Mouse (Mus musculus) hindbrain, embryonic 15.5 days (tissue): ENCODE measurements at regions not wholly inside any gene's neighbourhood (a gene's known extent, or its start where the extent isn't known, plus 50 kb on each side); places are given as distances from the start of the nearest gene placed in this dataset.

Experiments used
- ATAC-seq: fragments of 200-750 bp; cut with Nextera tagmentation; 2 replicates; pipeline ENCODE4 v1.8.0; 2017; ENCODE audit warnings: low read depth, moderate number of reproducible peaks, moderate TSS enrichment; ENCODE audit not compliant: low FRiP score
- H3K27ac ChIP-seq: fragments of 300-500 bp; sonication (generic); replicated peaks from 2 replicates; pipeline ENCODE4 v1.5.1; 2015; ENCODE audit warnings: mild to moderate bottlenecking, inconsistent platforms
- H3K27me3 ChIP-seq: fragments of 300-500 bp; sonication (generic); 2 replicates; pipeline ENCODE4 v1.6.1; 2015; ENCODE audit warnings: control low read depth, inconsistent platforms
- H3K36me3 ChIP-seq: fragments of 300-500 bp; sonication (generic); 2 replicates; pipeline ENCODE4 v1.6.1; 2015; ENCODE audit warnings: control low read depth, inconsistent platforms
- H3K4me1 ChIP-seq: fragments of 300-500 bp; sonication (generic); replicated peaks from 2 replicates; pipeline ENCODE4 v1.6.1; 2015; ENCODE audit warnings: control low read depth, inconsistent platforms
- H3K4me2 ChIP-seq: fragments of 300-500 bp; sonication (generic); 2 replicates; pipeline ENCODE4 v1.6.1; 2015; ENCODE audit warnings: moderate library complexity, mild to moderate bottlenecking, inconsistent platforms
- H3K4me3 ChIP-seq: fragments of 300-500 bp; sonication (generic); 2 replicates; pipeline ENCODE4 v1.5.1; 2015; ENCODE audit warnings: mild to moderate bottlenecking, inconsistent platforms
- H3K9ac ChIP-seq: fragments of 300-500 bp; sonication (generic); 2 replicates; pipeline ENCODE4 v1.6.1; 2015; ENCODE audit warnings: inconsistent platforms
- H3K9me3 ChIP-seq: fragments of 300-500 bp; sonication (generic); 2 replicates; pipeline ENCODE4 v1.6.1; 2016; ENCODE audit warnings: control low read depth, inconsistent platforms
- WGBS: fragments of 180-500 bp; shearing (Covaris S2); methylation state at CpG from one replicate; pipeline ENCODE4 v1.1.7; 2015; 5-methylcytosine and 5-hydroxymethylcytosine counted together

- Histone ChIP-seq H3K36me3 (no peaks in the 10 kb centered on the region), H3K27ac (no peak overlapping the region), H3K27me3 (no peaks in the 10 kb centered on the region), H3K4me3 (no peak overlapping the region), H3K9ac (no peak overlapping the region), H3K4me2 (no peak overlapping the region), H3K9me3 (no peaks in the 10 kb centered on the region), H3K4me1 (no peaks in the 10 kb centered on the region; the same call in 1 of the 2 replicates)
- ATAC-seq, result no peak
- WGBS, result 86% methylated on average over 5 of the region's 5 CpGs
Measured at GRCm38 (mm10) chr11:65375361-65375760, 105.6 kb upstream of the Myocd start.

- 77% methylated on average over 4 of the region's 4 CpGs for WGBS
- H3K27me3 ChIP-seq, result no peaks in the 10 kb centered on the region
Measured at GRCm38 (mm10) chr11:65373136-65373535, 103.3 kb upstream of the Myocd start.

GRCm38 (mm10) chr11:65372309-65372811 lies 102.6 kb upstream of the Myocd start:
- Histone ChIP-seq H3K27ac (peak overlapping the region; percentile 45), H3K4me3 (no peak overlapping the region), H3K27me3 (no peaks in the 10 kb centered on the region), H3K9me3 (no peaks in the 10 kb centered on the region), H3K36me3 (no peaks in the 10 kb centered on the region), H3K9ac (no peak overlapping the region), H3K4me2 (no peak overlapping the region), H3K4me1 (no peaks in the 10 kb centered on the region; the same call in 1 of the 2 replicates)
- peak; percentile 54; the same call in 1 of the 2 replicates for ATAC-seq
- 56% methylated on average over 9 of the region's 9 CpGs for WGBS

More at GRCm38 (mm10) chr11:65373136-65373535, 103.3 kb upstream of the Myocd start:
- no peak overlapping the region for H3K27ac ChIP-seq
- H3K9ac ChIP-seq, result no peak overlapping the region
- H3K4me3 ChIP-seq, result no peak overlapping the region
- no peaks in the 10 kb centered on the region for H3K36me3 ChIP-seq
- ATAC-seq, result no peak
- H3K4me1 ChIP-seq, result no peaks in the 10 kb centered on the region; the same call in 1 of the 2 replicates
- H3K9me3 ChIP-seq, result no peaks in the 10 kb centered on the region
- H3K4me2 ChIP-seq, result no peak overlapping the region

- H3K4me2 ChIP-seq, result no peak overlapping the region
- no peaks in the 10 kb centered on the region; the same call in 1 of the 2 replicates for H3K4me1 ChIP-seq
- H3K36me3 ChIP-seq, result no peaks in the 10 kb centered on the region
- 53% methylated on average over 5 of the region's 5 CpGs for WGBS
- no peaks in the 10 kb centered on the region for H3K27me3 ChIP-seq
- H3K9me3 ChIP-seq, result no peaks in the 10 kb centered on the region
- ATAC-seq, result no peak
- H3K9ac ChIP-seq, result no peak overlapping the region
- H3K4me3 ChIP-seq, result no peak overlapping the region
- no peak overlapping the region for H3K27ac ChIP-seq
Measured at GRCm38 (mm10) chr11:65367825-65368224, 98.0 kb upstream of the Myocd start.

- no peaks in the 10 kb centered on the region for H3K4me1 ChIP-seq
- no peak overlapping the region for H3K27ac ChIP-seq
- no peaks in the 10 kb centered on the region for H3K9me3 ChIP-seq
- WGBS, result 76% methylated on average over 8 of the region's 8 CpGs
- ATAC-seq, result no peak
- H3K36me3 ChIP-seq, result no peaks in the 10 kb centered on the region
- H3K4me2 ChIP-seq, result no peak overlapping the region
- H3K27me3 ChIP-seq, result no peaks in the 10 kb centered on the region
- no peak overlapping the region for H3K4me3 ChIP-seq
- H3K9ac ChIP-seq, result no peak overlapping the region
Measured at GRCm38 (mm10) chr11:65366677-65367370, 97.0 kb upstream of the Myocd start.

- Histone ChIP-seq H3K9me3 (no peaks in the 10 kb centered on the region), H3K4me2 (no peak overlapping the region), H3K27me3 (no peaks in the 10 kb centered on the region), H3K36me3 (no peaks in the 10 kb centered on the region), H3K4me3 (no peak overlapping the region), H3K4me1 (no peaks in the 10 kb centered on the region), H3K9ac (no peak overlapping the region), H3K27ac (no peak overlapping the region)
- 64% methylated on average over 12 of the region's 12 CpGs for WGBS
- no peak for ATAC-seq
Measured at GRCm38 (mm10) chr11:65365751-65366559, 96.2 kb upstream of the Myocd start.

GRCm38 (mm10) chr11:65364910-65365309 lies 95.1 kb upstream of the Myocd start:
- Histone ChIP-seq H3K36me3 (no peaks in the 10 kb centered on the region), H3K27ac (no peak overlapping the region), H3K27me3 (no peaks in the 10 kb centered on the region), H3K9ac (no peak overlapping the region), H3K9me3 (no peaks in the 10 kb centered on the region), H3K4me2 (no peak overlapping the region), H3K4me3 (no peak overlapping the region), H3K4me1 (no peaks in the 10 kb centered on the region)
- ATAC-seq, result no peak
- 81% methylated on average over 3 of the region's 3 CpGs for WGBS

GRCm38 (mm10) chr11:65363846-65364245 lies 94.1 kb upstream of the Myocd start:
- Histone ChIP-seq H3K9ac (no peak overlapping the region), H3K4me1 (no peaks in the 10 kb centered on the region), H3K4me3 (no peak overlapping the region), H3K9me3 (no peaks in the 10 kb centered on the region), H3K4me2 (no peak overlapping the region), H3K36me3 (no peaks in the 10 kb centered on the region), H3K27me3 (no peaks in the 10 kb centered on the region), H3K27ac (no peak overlapping the region)
- WGBS, result 77% methylated on average over 3 of the region's 3 CpGs
- ATAC-seq, result no peak

- no peaks in the 10 kb centered on the region for H3K9me3 ChIP-seq
- no peaks in the 10 kb centered on the region for H3K4me1 ChIP-seq
- WGBS, result 90% methylated on average over 5 of the region's 5 CpGs
- H3K4me2 ChIP-seq, result no peak overlapping the region
- no peak overlapping the region for H3K9ac ChIP-seq
- no peak for ATAC-seq
- H3K4me3 ChIP-seq, result no peak overlapping the region
- no peaks in the 10 kb centered on the region for H3K36me3 ChIP-seq
- no peak overlapping the region for H3K27ac ChIP-seq
- H3K27me3 ChIP-seq, result no peaks in the 10 kb centered on the region
Measured at GRCm38 (mm10) chr11:65360729-65361128, 90.9 kb upstream of the Myocd start.

- ATAC-seq, result no peak
- no peak overlapping the region for H3K9ac ChIP-seq
- WGBS, result 67% methylated on average over 8 of the region's 8 CpGs
Measured at GRCm38 (mm10) chr11:65358908-65359307, 89.1 kb upstream of the Myocd start.

GRCm38 (mm10) chr11:65352516-65352915 lies 82.7 kb upstream of the Myocd start:
- H3K4me1 ChIP-seq, result no peaks in the 10 kb centered on the region

More at GRCm38 (mm10) chr11:65358908-65359307, 89.1 kb upstream of the Myocd start:
- no peak overlapping the region for H3K27ac ChIP-seq
- H3K9me3 ChIP-seq, result no peaks in the 10 kb centered on the region
- H3K4me2 ChIP-seq, result no peak overlapping the region
- no peak overlapping the region for H3K4me3 ChIP-seq
- no peaks in the 10 kb centered on the region for H3K4me1 ChIP-seq
- H3K27me3 ChIP-seq, result no peaks in the 10 kb centered on the region
- no peaks in the 10 kb centered on the region for H3K36me3 ChIP-seq

GRCm38 (mm10) chr11:65349013-65349412 lies 79.2 kb upstream of the Myocd start:
- H3K36me3 ChIP-seq, result no peaks in the 10 kb centered on the region
- no peak for ATAC-seq
- WGBS, result 55% methylated on average over 5 of the region's 5 CpGs
- no peaks in the 10 kb centered on the region for H3K9me3 ChIP-seq
- no peak overlapping the region for H3K4me2 ChIP-seq
- H3K9ac ChIP-seq, result no peak overlapping the region
- no peak overlapping the region for H3K4me3 ChIP-seq
- no peak overlapping the region for H3K27ac ChIP-seq
- H3K27me3 ChIP-seq, result no peaks in the 10 kb centered on the region
- no peaks in the 10 kb centered on the region for H3K4me1 ChIP-seq

More at GRCm38 (mm10) chr11:65352516-65352915, 82.7 kb upstream of the Myocd start:
- WGBS, result 44% methylated on average over 3 of the region's 3 CpGs
- Histone ChIP-seq H3K9me3 (no peaks in the 10 kb centered on the region), H3K9ac (no peak overlapping the region), H3K36me3 (no peaks in the 10 kb centered on the region), H3K4me2 (no peak overlapping the region), H3K4me3 (no peak overlapping the region), H3K27ac (no peak overlapping the region), H3K27me3 (no peaks in the 10 kb centered on the region)
- no peak for ATAC-seq
